Mouse (Mus musculus) bone marrow, adult 2 months (tissue): ENCODE results near the gene Snx18. TPM values are rescaled to one million over a fixed set of nuclear protein-coding genes. Genes with fewer than 3 reads are reported as not detected.
A peak's percentile ranks its signal among the peaks of the same experiment; 100 is the strongest.

Source experiments
- H3K27ac ChIP-seq: fragments of 200-500 bp; 2 replicates; pipeline ENCODE4 v1.5.1; 2012; ENCODE audit warnings: low read depth, mild to moderate bottlenecking, control low read depth, inconsistent platforms, low read length; ENCODE audit not compliant: control insufficient read depth, poor library complexity, insufficient read depth
- H3K4me1 ChIP-seq: fragments of 200-500 bp; 2 replicates; pipeline ENCODE4 v1.6.1; 2011; ENCODE audit warnings: low read length; ENCODE audit not compliant: control insufficient read depth, insufficient read depth
- H3K4me3 ChIP-seq: fragments of 200-500 bp; replicated peaks from 2 replicates; pipeline ENCODE3; 2011; ENCODE audit warnings: mild to moderate bottlenecking, low read depth, low read length, control low read depth; ENCODE audit not compliant: control insufficient read depth
- CTCF ChIP-seq: fragments of 200-500 bp; IDR thresholded peaks from 2 replicates; pipeline ENCODE4 v1.5.1; 2011; ENCODE audit warnings: low read length, control low read depth; ENCODE audit not compliant: control insufficient read depth, insufficient read depth
- POLR2A ChIP-seq: fragments of 200-500 bp; IDR thresholded peaks from 2 replicates; pipeline ENCODE4 v1.6.1; 2011; ENCODE audit warnings: low read depth, mild to moderate bottlenecking, control low read depth, low read length, borderline replicate concordance; ENCODE audit not compliant: control insufficient read depth
- WGBS: fragments of 180-500 bp; shearing (Covaris S2); methylation state at CpG from one replicate; pipeline ENCODE4 v1.1.7; 2018; 5-methylcytosine and 5-hydroxymethylcytosine counted together
- polyA plus RNA-seq: library from polyadenylated mRNA; stranded (reverse); fragments of >200 nt; gene quantifications from 2 replicates; pipeline ENCODE4 v1.2.4, GENCODE M21; 2011; ENCODE audit warnings: low replicate concordance; ENCODE audit not compliant: missing spikeins, insufficient read depth, insufficient read length

The Snx18 gene
- polyA plus RNA-seq, result 9.0 and 22.1 TPM in 2 replicates

- under 1% methylated on average over 112 of the region's 119 CpGs for WGBS
- Histone ChIP-seq H3K27ac (peak within 1 kb of the TSS; percentile 92), H3K4me3 (peak within 1 kb of the TSS; percentile 94), H3K4me1 (peaks cover 2% of the 10 kb centered on the region; the same call in 1 of the 2 replicates)
- peak; percentile 92 for TF ChIP-seq CTCF
- peak; percentile 71; the same call in 1 of the 2 replicates for TF ChIP-seq POLR2A
Observed at GRCm38 (mm10) chr13:113617891-113618823, at the start of gene Snx18. TSS of gene Snx18 (minus strand) at chr13:113618564.

GRCm38 (mm10) chr13:113663883-113664282 lies 45.5 kb upstream of the Snx18 start:
- no peaks in the 10 kb centered on the region for H3K4me1 ChIP-seq
- no peak overlapping the region for H3K4me3 ChIP-seq
- TF ChIP-seq POLR2A, result no peak
- TF ChIP-seq CTCF, result no peak
- no peak overlapping the region for H3K27ac ChIP-seq
- 80% methylated on average over 7 of the region's 7 CpGs for WGBS

GRCm38 (mm10) chr13:113663151-113663779 lies 44.9 kb upstream of the Snx18 start, which contains the start of gene Hspb3:
TSS of gene Hspb3 (minus strand) at chr13:113663676.
- Histone ChIP-seq H3K4me1 (no peaks in the 10 kb centered on the region), H3K27ac (no peak within 1 kb of the TSS), H3K4me3 (no peak within 1 kb of the TSS)
- TF ChIP-seq POLR2A (no peak), CTCF (no peak)
- 76% methylated on average over 28 of the region's 28 CpGs for WGBS

- H3K4me1 ChIP-seq, result no peaks in the 10 kb centered on the region; the same call in 1 of the 2 replicates
- TF ChIP-seq POLR2A (no peak), CTCF (no peak)
- H3K4me3 ChIP-seq, result no peak overlapping the region
- no peak overlapping the region for H3K27ac ChIP-seq
- WGBS, result 69% methylated on average over 7 of the region's 7 CpGs
Observed at GRCm38 (mm10) chr13:113661826-113662271, 43.5 kb upstream of the Snx18 start.

- no peak overlapping the region for H3K4me3 ChIP-seq
- 82% methylated on average over 9 of the region's 9 CpGs for WGBS
- no peaks in the 10 kb centered on the region; the same call in 1 of the 2 replicates for H3K4me1 ChIP-seq
- H3K27ac ChIP-seq, result no peak overlapping the region
- TF ChIP-seq CTCF (no peak), POLR2A (no peak)
Observed at GRCm38 (mm10) chr13:113660576-113661310, 42.4 kb upstream of the Snx18 start.

- Histone ChIP-seq H3K4me3 (no peak overlapping the region), H3K4me1 (no peaks in the 10 kb centered on the region; the same call in 1 of the 2 replicates), H3K27ac (no peak overlapping the region)
- WGBS, result 39% methylated on average over 7 of the region's 7 CpGs
- no peak for TF ChIP-seq CTCF
- TF ChIP-seq POLR2A, result no peak
Observed at GRCm38 (mm10) chr13:113657204-113657603, 38.8 kb upstream of the Snx18 start.

- Histone ChIP-seq H3K4me3 (no peak overlapping the region), H3K27ac (no peak overlapping the region), H3K4me1 (no peaks in the 10 kb centered on the region; the same call in 1 of the 2 replicates)
- TF ChIP-seq POLR2A, result no peak
- no peak for TF ChIP-seq CTCF
- WGBS, result 72% methylated on average over 4 of the region's 4 CpGs
Observed at GRCm38 (mm10) chr13:113656639-113657038, 38.3 kb upstream of the Snx18 start.
